Mouse (Mus musculus): ENCODE measurements around the gene Nfkbib. TPM values are rescaled to one million over a fixed set of nuclear protein-coding genes. Genes with fewer than 3 reads are reported as not detected.

Gene Nfkbib
- polyA plus RNA-seq, 1 experiment = 37.9 TPM

GRCm38 (mm10) chr7:28741709-28742438 lies 25.4 kb downstream of the Nfkbib start, which contains the start of the genes Mrps12 and Sars2:
Gene Mrps12, minus strand, starts transcription at chr7:28741820.
Gene Sars2, plus strand, starts transcription at chr7:28741992.
- peak; percentile 76 for TF ChIP-seq POLR2A (IDR thresholded peaks at IDR 0.05; ENCODE audit: low read depth, low read length)
- TF ChIP-seq CTCF (conservative IDR thresholded peaks at IDR 0.05; ENCODE audit: insufficient read depth, insufficient read length, low read depth, low read length) = peak; percentile 81
- H3K4me3 ChIP-seq (ENCODE audit: insufficient read depth, low read depth, low read length) = peak within 1 kb of the TSS; percentile 88
- under 1% methylated on average over 39 of the region's 39 CpGs for WGBS
- peak within 1 kb of the TSS; percentile 87 for H3K27ac ChIP-seq (ENCODE audit: insufficient read depth, low read depth, low read length)
- H3K27me3 ChIP-seq (replicated peaks; ENCODE audit: control insufficient read depth, insufficient read depth, low read length) = no peaks in the 10 kb centered on the region
- H3K4me1 ChIP-seq (ENCODE audit: control insufficient read depth, insufficient read depth, low read length) = peaks cover 8% of the 10 kb centered on the region
- DNase-seq = peak; percentile 99
- no peaks in the 10 kb centered on the region for H3K36me3 ChIP-seq (ENCODE audit: control insufficient read depth, insufficient read depth, low read length)

- no peak for DNase-seq
- TF ChIP-seq CTCF (conservative IDR thresholded peaks at IDR 0.05; ENCODE audit: insufficient read depth, insufficient read length, low read depth, low read length) (no peak), POLR2A (IDR thresholded peaks at IDR 0.05; ENCODE audit: low read depth, low read length) (no peak)
- 1% methylated on average over 13 of the region's 13 CpGs for WGBS
Observed at GRCm38 (mm10) chr7:28741368-28741708, 26.0 kb downstream of the Nfkbib start.

GRCm38 (mm10) chr7:28740949-28741348 lies 26.4 kb downstream of the Nfkbib start:
- DNase-seq = no peak
- Histone ChIP-seq H3K27me3 (replicated peaks; ENCODE audit: control insufficient read depth, insufficient read depth, low read length) (no peaks in the 10 kb centered on the region), H3K36me3 (ENCODE audit: control insufficient read depth, insufficient read depth, low read length) (no peaks in the 10 kb centered on the region), H3K4me1 (ENCODE audit: control insufficient read depth, insufficient read depth, low read length) (peaks cover 8% of the 10 kb centered on the region), H3K27ac (ENCODE audit: insufficient read depth, low read depth, low read length) (peak overlapping the region; percentile 56; the same call in 1 of the 2 replicates), H3K4me3 (ENCODE audit: insufficient read depth, low read depth, low read length) (peak overlapping the region; percentile 88)
- TF ChIP-seq POLR2A (IDR thresholded peaks at IDR 0.05; ENCODE audit: low read depth, low read length) (no peak), CTCF (conservative IDR thresholded peaks at IDR 0.05; ENCODE audit: insufficient read depth, insufficient read length, low read depth, low read length) (no peak)
- WGBS = 25% methylated on average over 9 of the region's 9 CpGs

More at GRCm38 (mm10) chr7:28741368-28741708, 26.0 kb downstream of the Nfkbib start:
- H3K36me3 ChIP-seq (ENCODE audit: control insufficient read depth, insufficient read depth, low read length) = no peaks in the 10 kb centered on the region
- H3K27ac ChIP-seq (ENCODE audit: insufficient read depth, low read depth, low read length) = peak overlapping the region; percentile 56
- H3K4me1 ChIP-seq (ENCODE audit: control insufficient read depth, insufficient read depth, low read length) = peaks cover 8% of the 10 kb centered on the region
- H3K27me3 ChIP-seq (replicated peaks; ENCODE audit: control insufficient read depth, insufficient read depth, low read length) = no peaks in the 10 kb centered on the region
- peak overlapping the region; percentile 88 for H3K4me3 ChIP-seq (ENCODE audit: insufficient read depth, low read depth, low read length)

GRCm38 (mm10) chr7:28739829-28740228 lies 27.5 kb downstream of the Nfkbib start:
- Histone ChIP-seq H3K27me3 (replicated peaks; ENCODE audit: control insufficient read depth, insufficient read depth, low read length) (no peaks in the 10 kb centered on the region), H3K4me1 (ENCODE audit: control insufficient read depth, insufficient read depth, low read length) (peaks cover 8% of the 10 kb centered on the region), H3K36me3 (ENCODE audit: control insufficient read depth, insufficient read depth, low read length) (no peaks in the 10 kb centered on the region), H3K27ac (ENCODE audit: insufficient read depth, low read depth, low read length) (no peak overlapping the region), H3K4me3 (ENCODE audit: insufficient read depth, low read depth, low read length) (no peak overlapping the region)
- TF ChIP-seq CTCF (conservative IDR thresholded peaks at IDR 0.05; ENCODE audit: insufficient read depth, insufficient read length, low read depth, low read length) = no peak
- no peak for TF ChIP-seq POLR2A (IDR thresholded peaks at IDR 0.05; ENCODE audit: low read depth, low read length)
- no peak for DNase-seq
- 94% methylated on average over 21 of the region's 21 CpGs for WGBS

GRCm38 (mm10) chr7:28735701-28736100 lies 31.6 kb downstream of the Nfkbib start:
- no peaks in the 10 kb centered on the region for H3K36me3 ChIP-seq (ENCODE audit: control insufficient read depth, insufficient read depth, low read length)
- TF ChIP-seq POLR2A (IDR thresholded peaks at IDR 0.05; ENCODE audit: low read depth, low read length) (no peak), CTCF (conservative IDR thresholded peaks at IDR 0.05; ENCODE audit: insufficient read depth, insufficient read length, low read depth, low read length) (no peak)
- 76% methylated on average over 6 of the region's 6 CpGs for WGBS
- DNase-seq = no peak
- H3K27me3 ChIP-seq (replicated peaks; ENCODE audit: control insufficient read depth, insufficient read depth, low read length) = no peaks in the 10 kb centered on the region
- H3K27ac ChIP-seq (ENCODE audit: insufficient read depth, low read depth, low read length) = no peak overlapping the region
- H3K4me1 ChIP-seq (ENCODE audit: control insufficient read depth, insufficient read depth, low read length) = peaks cover 3% of the 10 kb centered on the region; the same call in 1 of the 2 replicates
- H3K4me3 ChIP-seq (ENCODE audit: insufficient read depth, low read depth, low read length) = no peak overlapping the region

GRCm38 (mm10) chr7:28733211-28733610 lies 34.1 kb downstream of the Nfkbib start:
- TF ChIP-seq POLR2A (IDR thresholded peaks at IDR 0.05; ENCODE audit: low read depth, low read length) (no peak), CTCF (conservative IDR thresholded peaks at IDR 0.05; ENCODE audit: insufficient read depth, insufficient read length, low read depth, low read length) (no peak)
- WGBS = 17% methylated on average over 11 of the region's 11 CpGs
- H3K4me3 ChIP-seq (ENCODE audit: insufficient read depth, low read depth, low read length) = peak overlapping the region; percentile 33
- H3K27ac ChIP-seq (ENCODE audit: insufficient read depth, low read depth, low read length) = no peak overlapping the region
- H3K4me1 ChIP-seq (ENCODE audit: control insufficient read depth, insufficient read depth, low read length) = peaks cover 3% of the 10 kb centered on the region; the same call in 1 of the 2 replicates
- no peaks in the 10 kb centered on the region for H3K36me3 ChIP-seq (ENCODE audit: control insufficient read depth, insufficient read depth, low read length)
- no peak for DNase-seq
- no peaks in the 10 kb centered on the region for H3K27me3 ChIP-seq (replicated peaks; ENCODE audit: control insufficient read depth, insufficient read depth, low read length)

- Histone ChIP-seq H3K27me3 (replicated peaks; ENCODE audit: control insufficient read depth, insufficient read depth, low read length) (no peaks in the 10 kb centered on the region), H3K4me1 (ENCODE audit: control insufficient read depth, insufficient read depth, low read length) (peaks cover 3% of the 10 kb centered on the region; the same call in 1 of the 2 replicates), H3K36me3 (ENCODE audit: control insufficient read depth, insufficient read depth, low read length) (no peaks in the 10 kb centered on the region), H3K4me3 (ENCODE audit: insufficient read depth, low read depth, low read length) (peak overlapping the region; percentile 33), H3K27ac (ENCODE audit: insufficient read depth, low read depth, low read length) (no peak overlapping the region)
- TF ChIP-seq POLR2A (IDR thresholded peaks at IDR 0.05; ENCODE audit: low read depth, low read length) (no peak), CTCF (conservative IDR thresholded peaks at IDR 0.05; ENCODE audit: insufficient read depth, insufficient read length, low read depth, low read length) (no peak)
- 6% methylated on average over 58 of the region's 58 CpGs for WGBS
- DNase-seq = peak; percentile 95
Observed at GRCm38 (mm10) chr7:28732341-28733142, 34.8 kb downstream of the Nfkbib start.
